Mouse (Mus musculus): Measurements from ENCODE around the gene Scaf1. TPM values are rescaled to one million over a fixed set of nuclear protein-coding genes. Genes with fewer than 3 reads are reported as not detected.

Gene Scaf1
- polyA plus RNA-seq, 1 experiment from 2014 or later: 27.3 TPM

- Histone ChIP-seq H3K4me2 (ENCODE audit: low read length) (no peak overlapping the region), H3K4me3 (replicated peaks; ENCODE audit: low read depth, low read length) (no peak overlapping the region), H3K27me3 (ENCODE audit: insufficient read depth, low read length) (no peaks in the 10 kb centered on the region), H3K4me1 (replicated peaks; ENCODE audit: insufficient read depth, low read length) (peaks cover 7% of the 10 kb centered on the region; the same call in 1 of the 2 replicates), H3K27ac (no peak overlapping the region), H3K9ac (ENCODE audit: low read depth, low read length) (no peak overlapping the region), H3K9me3 (replicated peaks; ENCODE audit: low read length) (no peaks in the 10 kb centered on the region), H3K36me3 (ENCODE audit: insufficient read depth, low read length) (peaks cover 53% of the 10 kb centered on the region)
- no peak for TF ChIP-seq CTCF (IDR thresholded peaks at IDR 0.05; ENCODE audit: low read depth)
- WGBS: 100% methylated on average over 6 of the region's 6 CpGs
- DNase-seq (ENCODE audit: low spot score) (no peak), ATAC-seq (replicated peaks; ENCODE audit: low FRiP score, low read depth) (no peak)
Observed at GRCm38 (mm10) chr7:45012011-45012410, 4.2 kb downstream of the Scaf1 start.

DNA sequence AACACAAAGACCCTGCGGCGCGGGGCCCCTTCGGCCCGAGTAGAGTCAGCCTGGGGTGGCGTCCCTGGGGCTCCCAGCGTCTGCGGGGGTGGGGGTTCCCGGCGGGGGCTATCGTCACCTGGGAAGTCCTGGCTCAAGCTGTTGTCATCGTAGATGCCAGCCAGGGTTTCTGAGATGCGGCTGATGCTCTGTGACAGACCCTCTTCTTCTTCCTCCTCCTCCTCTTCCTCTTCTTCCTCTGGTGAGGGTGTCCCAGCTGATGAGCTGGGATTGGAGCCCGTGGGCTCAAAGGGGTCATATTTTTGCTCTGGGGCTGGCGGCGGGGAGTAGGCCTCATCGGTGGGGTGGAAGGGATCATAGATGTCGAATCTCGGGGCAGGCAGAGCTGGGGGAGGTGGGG is 7.8 kb downstream of the Scaf1 start:
- ATAC-seq (replicated peaks; ENCODE audit: low FRiP score, low read depth) (no peak), DNase-seq (ENCODE audit: low spot score) (no peak)
- Histone ChIP-seq H3K4me2 (ENCODE audit: low read length) (no peak overlapping the region), H3K9ac (ENCODE audit: low read depth, low read length) (no peak overlapping the region), H3K9me3 (replicated peaks; ENCODE audit: low read length) (no peaks in the 10 kb centered on the region), H3K4me3 (replicated peaks; ENCODE audit: low read depth, low read length) (no peak overlapping the region), H3K36me3 (ENCODE audit: insufficient read depth, low read length) (peaks cover 84% of the 10 kb centered on the region), H3K4me1 (replicated peaks; ENCODE audit: insufficient read depth, low read length) (0 out of 2 replicates have a peak, but pooled peaks cover 3% of the 10 kb centered on the region), H3K27ac (no peak overlapping the region), H3K27me3 (ENCODE audit: insufficient read depth, low read length) (no peaks in the 10 kb centered on the region)
- TF ChIP-seq CTCF (IDR thresholded peaks at IDR 0.05; ENCODE audit: low read depth): no peak
- WGBS: 93% methylated on average over 19 of the region's 19 CpGs

DNA sequence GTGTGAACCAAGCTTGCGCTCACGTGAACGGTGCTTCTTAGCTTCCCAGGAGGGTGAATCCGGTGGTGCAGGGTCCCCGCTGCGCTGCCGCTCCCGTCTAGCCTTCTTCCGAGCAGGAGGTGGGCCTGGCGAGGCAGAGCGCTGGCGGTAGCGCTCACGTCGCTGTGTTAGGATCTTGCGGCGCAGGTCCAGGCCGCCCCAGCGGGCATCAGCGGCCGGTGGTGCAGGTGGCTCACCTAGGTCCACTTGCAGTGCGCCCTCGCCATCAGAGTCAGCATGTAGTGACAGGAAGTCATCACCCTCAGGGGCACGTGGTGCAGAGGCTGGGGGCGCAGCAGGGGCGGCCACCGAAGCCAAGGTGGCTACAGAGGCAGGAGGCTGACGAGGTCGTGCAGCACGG is 8.3 kb downstream of the Scaf1 start:
- ATAC-seq (replicated peaks; ENCODE audit: low FRiP score, low read depth): no peak
- Histone ChIP-seq H3K4me2 (ENCODE audit: low read length) (no peak overlapping the region), H3K9ac (ENCODE audit: low read depth, low read length) (no peak overlapping the region), H3K27ac (no peak overlapping the region), H3K4me3 (replicated peaks; ENCODE audit: low read depth, low read length) (no peak overlapping the region), H3K36me3 (ENCODE audit: insufficient read depth, low read length) (peaks cover 85% of the 10 kb centered on the region), H3K27me3 (ENCODE audit: insufficient read depth, low read length) (no peaks in the 10 kb centered on the region), H3K4me1 (replicated peaks; ENCODE audit: insufficient read depth, low read length) (0 out of 2 replicates have a peak, but pooled peaks cover 3% of the 10 kb centered on the region), H3K9me3 (replicated peaks; ENCODE audit: low read length) (no peaks in the 10 kb centered on the region)
- no peak for TF ChIP-seq CTCF (IDR thresholded peaks at IDR 0.05; ENCODE audit: low read depth)
- DNase-seq (ENCODE audit: low spot score): no peak
- 95% methylated on average over 30 of the region's 30 CpGs for WGBS

GRCm38 (mm10) chr7:45007141-45007540 is 9.0 kb downstream of the Scaf1 start:
- H3K9ac ChIP-seq (ENCODE audit: low read depth, low read length): no peak overlapping the region
- ATAC-seq (replicated peaks; ENCODE audit: low FRiP score, low read depth) (no peak), DNase-seq (ENCODE audit: low spot score) (no peak)
- H3K4me2 ChIP-seq (ENCODE audit: low read length): no peak overlapping the region
- peaks cover 85% of the 10 kb centered on the region for H3K36me3 ChIP-seq (ENCODE audit: insufficient read depth, low read length)
- no peak for TF ChIP-seq CTCF (IDR thresholded peaks at IDR 0.05; ENCODE audit: low read depth)
- 95% methylated on average over 29 of the region's 29 CpGs for WGBS
- H3K27ac ChIP-seq: no peak overlapping the region
- H3K27me3 ChIP-seq (ENCODE audit: insufficient read depth, low read length): no peaks in the 10 kb centered on the region
- H3K4me3 ChIP-seq (replicated peaks; ENCODE audit: low read depth, low read length): no peak overlapping the region
- H3K4me1 ChIP-seq (replicated peaks; ENCODE audit: insufficient read depth, low read length): 0 out of 2 replicates have a peak, but pooled peaks cover 3% of the 10 kb centered on the region
- H3K9me3 ChIP-seq (replicated peaks; ENCODE audit: low read length): no peaks in the 10 kb centered on the region

- Histone ChIP-seq H3K27me3 (ENCODE audit: insufficient read depth, low read length) (no peaks in the 10 kb centered on the region), H3K4me3 (replicated peaks; ENCODE audit: low read depth, low read length) (no peak overlapping the region), H3K27ac (no peak overlapping the region), H3K4me2 (ENCODE audit: low read length) (no peak overlapping the region), H3K36me3 (ENCODE audit: insufficient read depth, low read length) (peaks cover 86% of the 10 kb centered on the region), H3K9ac (ENCODE audit: low read depth, low read length) (no peak overlapping the region), H3K9me3 (replicated peaks; ENCODE audit: low read length) (no peaks in the 10 kb centered on the region), H3K4me1 (replicated peaks; ENCODE audit: insufficient read depth, low read length) (0 out of 2 replicates have a peak, but pooled peaks cover 3% of the 10 kb centered on the region)
- ATAC-seq (replicated peaks; ENCODE audit: low FRiP score, low read depth): no peak
- no peak for TF ChIP-seq CTCF (IDR thresholded peaks at IDR 0.05; ENCODE audit: low read depth)
- DNase-seq (ENCODE audit: low spot score): no peak
- WGBS: 95% methylated on average over 12 of the region's 12 CpGs
Observed at GRCm38 (mm10) chr7:45006503-45006902, 9.7 kb downstream of the Scaf1 start.

GRCm38 (mm10) chr7:45005321-45005992 is 10.7 kb downstream of the Scaf1 start:
- Histone ChIP-seq H3K4me3 (replicated peaks; ENCODE audit: low read depth, low read length) (no peak overlapping the region), H3K36me3 (ENCODE audit: insufficient read depth, low read length) (peaks cover 88% of the 10 kb centered on the region), H3K27me3 (ENCODE audit: insufficient read depth, low read length) (no peaks in the 10 kb centered on the region), H3K9ac (ENCODE audit: low read depth, low read length) (no peak overlapping the region), H3K4me1 (replicated peaks; ENCODE audit: insufficient read depth, low read length) (0 out of 2 replicates have a peak, but pooled peaks cover 3% of the 10 kb centered on the region), H3K9me3 (replicated peaks; ENCODE audit: low read length) (no peaks in the 10 kb centered on the region), H3K4me2 (ENCODE audit: low read length) (no peak overlapping the region), H3K27ac (no peak overlapping the region)
- ATAC-seq (replicated peaks; ENCODE audit: low FRiP score, low read depth) (no peak), DNase-seq (ENCODE audit: low spot score) (no peak)
- WGBS: 89% methylated on average over 6 of the region's 6 CpGs
- TF ChIP-seq CTCF (IDR thresholded peaks at IDR 0.05; ENCODE audit: low read depth): no peak
